Mouse (Mus musculus) small intestine, adult 10 weeks (tissue): Measurements from ENCODE around the gene Slc38a2. TPM values are rescaled to one million over a fixed set of nuclear protein-coding genes. Genes with fewer than 3 reads are reported as not detected.

Experiments used
- polyA plus RNA-seq: library from polyadenylated mRNA; stranded (reverse); fragments of 350-450 nt; fragmentation: Illumina TruSeq; extraction: RNeasy Lipid Tissue Mini Kit (QIAGEN cat#74804); gene quantifications from one replicate; pipeline ENCODE4 v1.2.3, GENCODE M21; 2014; ENCODE audit warnings: low replicate concordance

Slc38a2 gene
- polyA plus RNA-seq, result 84.1 TPM

GRCm38 (mm10) chr15:96699521-96700511 lies at the start of gene Slc38a2:
Gene Slc38a2, minus strand, starts transcription at chr15:96699730.

GRCm38 (mm10) chr15:96642436-96643405 lies 56.8 kb downstream of the Slc38a2 start, which contains the start of gene Slc38a1:
Gene Slc38a1, minus strand, starts transcription at chr15:96642913.

Other genes with a start within 250 kb of the Slc38a2 start
- gene Scaf11, start 238.9 kb downstream of the Slc38a2 start, polyA plus RNA-seq, result 77.0 TPM
- 23.8 TPM for gene Slc38a1, start 56.8 kb downstream of the Slc38a2 start, polyA plus RNA-seq